Mouse (Mus musculus) small intestine, adult 2 months (tissue): ENCODE results near the gene Cd84. TPM values are rescaled to one million over a fixed set of nuclear protein-coding genes. Genes with fewer than 3 reads are reported as not detected.
"Not testable (repeated sequence)": the region's sequence is repeated elsewhere in the genome, so short reads cannot be mapped to it uniquely, and the experiment has no call there.

Experiments used
- H3K27ac ChIP-seq: fragments of 200-500 bp; 2 replicates; pipeline ENCODE4 v1.5.1; 2012; ENCODE audit warnings: low read depth, low read length, control low read depth, inconsistent platforms; ENCODE audit not compliant: insufficient read depth
- H3K27me3 ChIP-seq: fragments of 200-500 bp; 2 replicates; pipeline ENCODE4 v1.6.1; 2012; ENCODE audit warnings: mild to moderate bottlenecking, moderate library complexity, low read length, inconsistent platforms; ENCODE audit not compliant: control insufficient read depth, insufficient read depth
- H3K36me3 ChIP-seq: fragments of 200-500 bp; 2 replicates; pipeline ENCODE4 v1.6.1; 2012; ENCODE audit warnings: mild to moderate bottlenecking, low read length, control low read depth, inconsistent platforms; ENCODE audit not compliant: control insufficient read depth, insufficient read depth
- H3K4me1 ChIP-seq: fragments of 200-500 bp; 2 replicates; pipeline ENCODE4 v1.6.1; 2012; ENCODE audit warnings: low read length, inconsistent platforms, mixed read lengths; ENCODE audit not compliant: control insufficient read depth, insufficient read depth, insufficient read length
- H3K4me3 ChIP-seq: fragments of 200-500 bp; 2 replicates; pipeline ENCODE4 v1.5.1; 2012; ENCODE audit warnings: low read depth, mild to moderate bottlenecking, control low read depth, inconsistent platforms, low read length, moderate library complexity
- CTCF ChIP-seq: fragments of 200-500 bp; IDR thresholded peaks from 2 replicates; pipeline ENCODE4 v1.5.1; 2012; ENCODE audit warnings: low read depth, mild to moderate bottlenecking, control low read depth, inconsistent platforms, low read length, moderate library complexity, mixed read lengths; ENCODE audit not compliant: insufficient replicate concordance, insufficient read length; ENCODE audit errors: extremely low read depth
- POLR2A ChIP-seq: fragments of 200-500 bp; IDR thresholded peaks from 2 replicates; pipeline ENCODE4 v1.6.1; 2012; ENCODE audit warnings: low read depth, mild to moderate bottlenecking, control low read depth, inconsistent platforms, low read length, moderate library complexity
- WGBS: fragments of 180-500 bp; shearing (Covaris S2); methylation state at CpG from one replicate; pipeline ENCODE4 v1.1.7; 2018; 5-methylcytosine and 5-hydroxymethylcytosine counted together
- polyA plus RNA-seq: library from polyadenylated mRNA; depleted of rRNA; stranded (reverse); fragments of >200 nt; gene quantifications from 2 replicates; pipeline ENCODE4 v1.2.3, GENCODE M21; 2012; rRNA removed

Cd84 gene
- 0.55 and 0.63 TPM in 2 replicates for polyA plus RNA-seq

GRCm38 (mm10) chr1:171839488-171839887 is at the start of gene Cd84:
Gene Cd84, plus strand, starts transcription at chr1:171839697.
- TF ChIP-seq CTCF (no peak), POLR2A (no peak)
- Histone ChIP-seq H3K27me3 (no peaks in the 10 kb centered on the region), H3K27ac (peak within 1 kb of the TSS; percentile 56; the same call in 1 of the 2 replicates), H3K4me1 (no peaks in the 10 kb centered on the region), H3K4me3 (no peak within 1 kb of the TSS), H3K36me3 (no peaks in the 10 kb centered on the region)
- 76% methylated on average over 3 of the region's 3 CpGs for WGBS

- Histone ChIP-seq H3K36me3 (no peaks in the 10 kb centered on the region), H3K4me1 (no peaks in the 10 kb centered on the region), H3K27me3 (no peaks in the 10 kb centered on the region), H3K4me3 (no peak overlapping the region), H3K27ac (no peak overlapping the region)
- 87% methylated on average over 3 of the region's 3 CpGs for WGBS
- TF ChIP-seq POLR2A (no peak), CTCF (no peak)
Measured at GRCm38 (mm10) chr1:171791491-171791890, 48.0 kb upstream of the Cd84 start.

- H3K27me3 ChIP-seq = no peaks in the 10 kb centered on the region
- TF ChIP-seq CTCF (no peak), POLR2A (no peak)
- no peaks in the 10 kb centered on the region for H3K4me1 ChIP-seq
- H3K27ac ChIP-seq = no peak overlapping the region
- no peaks in the 10 kb centered on the region for H3K36me3 ChIP-seq
- no peak overlapping the region for H3K4me3 ChIP-seq
- 59% methylated on average over 2 of the region's 2 CpGs for WGBS
Measured at GRCm38 (mm10) chr1:171796185-171796584, 43.3 kb upstream of the Cd84 start.

GRCm38 (mm10) chr1:171797840-171798239 is 41.7 kb upstream of the Cd84 start:
- no peak overlapping the region for H3K27ac ChIP-seq
- H3K36me3 ChIP-seq = no peaks in the 10 kb centered on the region
- WGBS = 33% methylated on average over 1 of the region's 1 CpGs
- no peaks in the 10 kb centered on the region for H3K4me1 ChIP-seq
- no peak overlapping the region for H3K4me3 ChIP-seq
- H3K27me3 ChIP-seq = no peaks in the 10 kb centered on the region
- no peak for TF ChIP-seq CTCF
- no peak for TF ChIP-seq POLR2A

- WGBS = 73% methylated on average over 4 of the region's 4 CpGs
- H3K27me3 ChIP-seq = no peaks in the 10 kb centered on the region
- no peaks in the 10 kb centered on the region for H3K4me1 ChIP-seq
- H3K27ac ChIP-seq = no peak overlapping the region
- TF ChIP-seq POLR2A (no peak), CTCF (no peak)
- no peak overlapping the region for H3K4me3 ChIP-seq
- no peaks in the 10 kb centered on the region for H3K36me3 ChIP-seq
Measured at GRCm38 (mm10) chr1:171799648-171800047, 39.8 kb upstream of the Cd84 start.

GRCm38 (mm10) chr1:171811048-171811447 is 28.4 kb upstream of the Cd84 start:
- not testable (repeated sequence) for H3K27ac ChIP-seq, H3K4me3 ChIP-seq, H3K4me1 ChIP-seq, H3K36me3 ChIP-seq, H3K27me3 ChIP-seq
- WGBS = 54% methylated on average over 1 of the region's 1 CpGs

GRCm38 (mm10) chr1:171815545-171816439 is 23.7 kb upstream of the Cd84 start:
- TF ChIP-seq CTCF (no peak), POLR2A (no peak)
- 15% methylated on average over 8 of the region's 8 CpGs for WGBS

More at GRCm38 (mm10) chr1:171815545-171816439, 23.7 kb upstream of the Cd84 start:
- H3K36me3 ChIP-seq = no peaks in the 10 kb centered on the region
- H3K27ac ChIP-seq = no peak overlapping the region
- H3K27me3 ChIP-seq = no peaks in the 10 kb centered on the region
- H3K4me1 ChIP-seq = no peaks in the 10 kb centered on the region
- H3K4me3 ChIP-seq = no peak overlapping the region
